Mouse (Mus musculus): ENCODE results near the gene Plekhh1. TPM values are rescaled to one million over a fixed set of nuclear protein-coding genes. Genes with fewer than 3 reads are reported as not detected.

Plekhh1 gene
- polyA plus RNA-seq, 1 experiment from 2014 or later: 0.42 TPM

DNA sequence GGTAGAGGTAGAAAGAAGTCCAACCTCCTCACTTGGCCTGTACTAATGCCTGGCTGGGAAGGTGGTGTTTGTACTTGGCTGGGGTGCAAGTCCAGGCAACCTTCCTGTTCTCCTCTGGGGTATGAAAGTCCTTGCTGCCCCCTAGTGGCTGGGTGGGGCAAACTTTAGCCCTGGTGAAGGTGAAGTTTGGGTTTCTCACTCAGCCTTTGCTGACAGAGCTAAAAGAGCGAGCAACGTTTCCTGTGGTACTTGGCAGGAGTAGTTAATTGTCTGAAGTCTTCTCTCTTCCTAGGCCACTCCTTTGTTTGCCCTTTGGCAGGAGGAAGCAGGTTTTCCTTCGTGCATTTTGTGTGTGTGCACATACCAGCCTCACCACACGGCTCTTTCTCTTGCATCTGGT, 63.6 kb downstream of the Plekhh1 start:
- Histone ChIP-seq H3K4me1 (peaks cover 12% of the 10 kb centered on the region), H3K9ac (no peak overlapping the region), H3K4me2 (no peak overlapping the region), H3K27ac (no peak overlapping the region), H3K27me3 (replicated peaks) (no peaks in the 10 kb centered on the region), H3K36me3 (no peaks in the 10 kb centered on the region), H3K9me3 (replicated peaks) (no peaks in the 10 kb centered on the region), H3K4me3 (no peak overlapping the region)
- no peak for ATAC-seq
- WGBS (ENCODE audit: insufficient replicate concordance): 35% methylated on average over 4 of the region's 4 CpGs

DNA sequence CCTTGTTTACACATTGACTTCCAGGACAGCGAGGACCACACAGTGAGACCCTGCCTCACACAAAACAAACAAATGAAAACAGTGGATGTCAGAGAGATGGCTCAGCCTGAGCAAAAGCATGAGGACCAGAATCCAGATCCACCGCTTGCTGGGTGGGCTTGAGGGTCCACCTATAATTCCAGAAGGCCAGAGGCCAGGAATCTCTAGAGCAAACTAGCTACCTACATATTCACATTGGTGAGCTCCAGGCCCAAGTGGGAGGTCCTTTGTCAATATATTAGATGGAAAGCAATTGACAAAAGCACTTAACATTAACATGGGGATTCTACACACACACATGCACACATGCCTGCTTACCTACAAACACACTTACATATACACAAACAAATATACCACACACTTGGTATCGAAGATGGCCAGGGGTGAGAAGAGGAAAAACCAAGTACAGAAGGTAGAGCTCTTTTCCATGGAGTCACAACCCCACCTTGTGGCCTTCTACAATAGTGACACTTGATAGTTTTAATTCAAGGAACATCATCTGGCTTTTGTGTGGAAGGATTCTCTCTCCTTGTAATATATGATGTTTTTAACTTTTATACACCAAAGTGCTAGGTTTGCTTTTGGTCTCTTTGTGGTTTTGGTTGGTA, 68.3 kb downstream of the Plekhh1 start:
- Histone ChIP-seq H3K4me3 (no peak overlapping the region), H3K36me3 (no peaks in the 10 kb centered on the region), H3K9me3 (replicated peaks) (no peaks in the 10 kb centered on the region), H3K4me1 (no peaks in the 10 kb centered on the region), H3K27me3 (replicated peaks) (peaks cover 21% of the 10 kb centered on the region; the same call in 1 of the 2 replicates), H3K9ac (no peak overlapping the region), H3K27ac (no peak overlapping the region), H3K4me2 (no peak overlapping the region)
- no peak for ATAC-seq
- 53% methylated on average over 3 of the region's 3 CpGs for WGBS (ENCODE audit: insufficient replicate concordance)

DNA sequence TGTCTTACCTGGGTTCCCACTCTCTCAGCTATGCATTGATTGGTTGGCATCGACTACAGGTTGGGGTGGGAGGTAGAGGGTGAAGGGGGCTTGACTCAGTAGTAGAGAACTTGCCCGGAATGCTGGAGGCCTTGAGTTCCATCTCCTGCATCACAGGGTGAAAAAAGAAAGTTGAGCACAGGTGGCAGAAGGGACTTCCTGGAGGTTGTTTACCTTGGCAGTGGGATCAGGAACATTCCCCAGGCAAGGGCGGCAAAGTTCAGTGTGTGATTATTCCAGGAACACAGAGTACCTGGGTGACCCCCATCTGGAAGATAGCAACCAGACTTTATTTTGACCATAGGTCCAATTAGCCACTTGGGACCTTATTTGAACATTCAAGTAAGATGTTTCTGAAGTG, 74.8 kb downstream of the Plekhh1 start:
- H3K27me3 ChIP-seq (replicated peaks): 0 out of 2 replicates have a peak, but pooled peaks cover 13% of the 10 kb centered on the region
- H3K9me3 ChIP-seq (replicated peaks): no peaks in the 10 kb centered on the region
- no peak overlapping the region for H3K27ac ChIP-seq
- H3K4me1 ChIP-seq: no peaks in the 10 kb centered on the region
- H3K4me2 ChIP-seq: no peak overlapping the region
- H3K4me3 ChIP-seq: no peak overlapping the region
- no peak for ATAC-seq
- WGBS (ENCODE audit: insufficient replicate concordance): 57% methylated on average over 3 of the region's 3 CpGs
- H3K9ac ChIP-seq: no peak overlapping the region
- H3K36me3 ChIP-seq: no peaks in the 10 kb centered on the region

DNA sequence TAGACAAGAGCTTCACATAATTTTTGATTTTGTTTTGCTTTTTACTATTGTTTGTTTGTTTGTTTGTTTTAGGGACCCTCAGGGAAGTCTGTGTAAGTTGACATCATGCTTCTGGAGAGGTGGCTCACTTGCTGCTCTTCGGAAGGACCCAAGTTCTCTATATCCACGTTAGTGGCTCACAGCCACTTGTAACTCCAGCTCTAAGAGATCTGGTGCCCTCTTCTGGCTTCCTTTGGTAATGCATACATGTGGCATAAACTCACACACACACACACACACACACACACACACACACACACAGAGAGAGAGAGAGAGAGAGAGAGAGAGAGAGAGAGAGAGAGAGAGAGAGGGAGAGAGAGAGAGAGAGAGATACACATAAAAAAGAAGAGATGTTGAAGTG, 75.6 kb downstream of the Plekhh1 start:
- WGBS (ENCODE audit: insufficient replicate concordance): 57% methylated on average over 2 of the region's 2 CpGs
- no peak for ATAC-seq
- H3K27ac ChIP-seq: no peak overlapping the region

DNA sequence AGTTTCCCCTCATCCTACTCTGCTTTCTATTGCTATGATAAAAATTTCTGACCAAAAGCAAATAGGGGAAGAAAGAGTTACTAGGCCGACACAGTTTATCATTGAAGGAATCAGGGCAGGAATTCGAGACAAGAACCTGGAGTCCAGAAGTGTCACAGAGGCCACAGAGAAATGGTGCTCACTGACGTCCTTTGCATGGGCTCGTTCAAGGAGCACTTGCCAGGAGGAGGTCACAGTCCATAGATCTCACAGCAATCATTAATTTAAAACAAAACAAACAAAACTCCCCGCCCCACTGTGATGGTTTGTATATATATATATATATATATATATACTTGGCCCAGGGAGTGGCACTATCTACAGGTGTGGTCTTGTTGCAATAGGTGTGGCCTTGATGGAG, 76.3 kb downstream of the Plekhh1 start:
- Histone ChIP-seq H3K27me3 (replicated peaks) (0 out of 2 replicates have a peak, but pooled peaks cover 6% of the 10 kb centered on the region), H3K36me3 (no peaks in the 10 kb centered on the region), H3K27ac (no peak overlapping the region), H3K9me3 (replicated peaks) (no peaks in the 10 kb centered on the region), H3K4me2 (no peak overlapping the region), H3K9ac (no peak overlapping the region), H3K4me3 (no peak overlapping the region), H3K4me1 (no peaks in the 10 kb centered on the region)
- ATAC-seq: no peak
- WGBS (ENCODE audit: insufficient replicate concordance): 56% methylated on average over 5 of the region's 5 CpGs

More for the DNA sequence above, 75.6 kb downstream of the Plekhh1 start:
- H3K36me3 ChIP-seq: no peaks in the 10 kb centered on the region
- 0 out of 2 replicates have a peak, but pooled peaks cover 13% of the 10 kb centered on the region for H3K27me3 ChIP-seq (replicated peaks)
- no peaks in the 10 kb centered on the region for H3K4me1 ChIP-seq
- H3K4me3 ChIP-seq: no peak overlapping the region
- no peak overlapping the region for H3K9ac ChIP-seq
- H3K4me2 ChIP-seq: no peak overlapping the region
- no peaks in the 10 kb centered on the region for H3K9me3 ChIP-seq (replicated peaks)

DNA sequence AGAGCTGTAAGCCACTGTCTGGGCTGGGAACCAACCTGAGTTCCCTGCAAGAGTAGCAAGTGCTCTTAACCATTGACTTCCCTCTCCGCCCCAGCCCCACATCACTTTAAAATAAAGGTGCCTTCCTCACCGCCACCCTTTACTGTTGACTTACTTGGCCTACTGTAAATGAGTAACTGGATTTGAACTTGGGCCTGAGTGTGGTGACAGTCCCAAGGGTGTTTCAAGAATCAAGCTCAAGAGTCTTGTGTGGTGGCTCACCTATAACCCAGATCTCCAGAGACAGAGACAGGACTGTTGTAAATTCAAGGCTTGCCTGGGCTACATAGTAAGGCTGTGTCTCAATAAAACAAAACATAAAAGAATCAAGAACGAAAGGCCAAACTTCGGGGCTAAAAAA, 90.0 kb downstream of the Plekhh1 start:
- no peaks in the 10 kb centered on the region for H3K9me3 ChIP-seq (replicated peaks)
- WGBS (ENCODE audit: insufficient replicate concordance): 70% methylated on average over 4 of the region's 4 CpGs
- no peaks in the 10 kb centered on the region for H3K36me3 ChIP-seq
- ATAC-seq: no peak
- H3K4me3 ChIP-seq: no peak overlapping the region
- H3K4me1 ChIP-seq: no peaks in the 10 kb centered on the region
- no peak overlapping the region for H3K4me2 ChIP-seq
- no peak overlapping the region for H3K27ac ChIP-seq
- no peaks in the 10 kb centered on the region; the same call in 1 of the 2 replicates for H3K27me3 ChIP-seq (replicated peaks)
- no peak overlapping the region for H3K9ac ChIP-seq

DNA sequence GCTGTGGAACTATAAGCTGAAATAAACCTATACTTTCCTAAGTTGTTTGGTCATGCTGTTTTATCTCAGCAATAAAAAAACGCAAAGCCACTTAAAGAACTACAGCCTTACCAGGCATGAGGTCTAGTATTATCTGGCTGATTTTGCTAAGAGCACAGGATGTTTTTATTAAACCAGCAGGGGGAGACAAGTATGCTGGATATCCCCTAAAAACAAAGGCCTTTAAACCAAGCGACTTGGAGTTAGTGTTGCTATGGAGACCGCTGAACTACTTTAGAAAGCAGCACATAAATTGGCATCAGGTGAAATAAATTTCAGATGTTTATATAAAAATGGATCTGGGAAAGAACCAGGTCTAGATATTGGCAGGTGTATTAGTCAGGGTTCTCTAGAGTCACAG, 93.9 kb downstream of the Plekhh1 start:
- Histone ChIP-seq H3K4me3 (no peak overlapping the region), H3K4me2 (no peak overlapping the region), H3K27ac (no peak overlapping the region), H3K9ac (no peak overlapping the region), H3K9me3 (replicated peaks) (no peaks in the 10 kb centered on the region), H3K4me1 (no peaks in the 10 kb centered on the region), H3K36me3 (no peaks in the 10 kb centered on the region), H3K27me3 (replicated peaks) (no peaks in the 10 kb centered on the region; the same call in 1 of the 2 replicates)
- 32% methylated on average over 3 of the region's 3 CpGs for WGBS (ENCODE audit: insufficient replicate concordance)
- ATAC-seq: no peak

DNA sequence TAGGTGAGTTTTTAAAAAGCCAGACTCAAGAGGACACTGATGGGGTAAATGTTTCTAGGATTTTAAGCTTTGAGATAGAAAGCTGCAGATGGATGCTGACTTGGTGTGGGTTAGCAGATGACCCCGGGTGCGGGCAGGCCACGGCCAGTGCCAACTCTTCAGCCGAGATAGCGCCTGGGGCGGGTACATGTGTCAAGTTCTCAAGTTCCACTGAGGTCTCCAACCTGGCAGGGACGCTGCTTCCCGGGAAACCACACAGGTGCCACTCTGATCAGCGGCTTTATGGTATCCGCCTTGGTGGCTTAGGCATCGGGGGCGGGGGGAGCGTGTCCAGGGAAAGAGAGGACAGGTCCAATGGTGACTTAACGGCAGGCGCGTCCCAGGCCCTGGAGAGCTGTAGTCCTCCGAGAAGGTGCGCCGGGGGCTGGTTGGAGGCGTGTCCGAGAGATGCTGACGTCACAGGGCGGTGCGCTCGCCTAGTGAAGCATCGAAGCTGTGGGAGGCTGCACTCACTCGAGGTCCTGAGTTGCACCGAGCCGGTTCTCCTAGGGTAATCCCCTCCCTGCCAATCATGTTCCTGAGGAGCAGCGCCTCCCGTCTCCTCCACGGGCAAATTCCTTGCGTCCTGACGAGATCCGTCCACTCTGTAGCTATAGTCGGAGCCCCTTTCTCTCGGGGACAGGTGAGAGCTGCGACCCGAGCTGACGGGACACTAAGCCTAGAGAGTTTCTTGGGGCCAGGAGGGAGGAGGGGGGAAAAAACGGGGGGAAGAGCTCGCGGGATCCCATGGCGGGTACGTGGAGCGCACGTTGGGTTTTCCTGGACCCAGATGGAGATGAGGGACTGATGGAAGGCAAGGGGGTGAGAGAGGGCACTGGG, 101.6 kb downstream of the Plekhh1 start, which contains the start of gene Arg2:
TSS of gene Arg2 (plus strand) at position 479 of the 879 bp plus-strand sequence.
- peaks cover 62% of the 10 kb centered on the region for H3K27me3 ChIP-seq (replicated peaks)

More for the DNA sequence above, 101.6 kb downstream of the Plekhh1 start, which contains the start of gene Arg2:
- peak; percentile 70 for ATAC-seq
- Histone ChIP-seq H3K4me1 (peaks cover 9% of the 10 kb centered on the region), H3K4me3 (peak within 1 kb of the TSS; percentile 42), H3K9me3 (replicated peaks) (no peaks in the 10 kb centered on the region), H3K4me2 (peak within 1 kb of the TSS; percentile 64), H3K27ac (no peak within 1 kb of the TSS), H3K36me3 (no peaks in the 10 kb centered on the region), H3K9ac (no peak within 1 kb of the TSS)
- 2% methylated on average over 47 of the region's 47 CpGs for WGBS (ENCODE audit: insufficient replicate concordance)

Other genes with a start within 250 kb of the Plekhh1 start
- gene Atp6v1d, start 167.5 kb upstream of the Plekhh1 start, polyA plus RNA-seq (2016; fragmentation: Nextera tagmentation; extraction: Ambion mirVana): 37.2 and 37.4 TPM in 2 replicates
- 266 and 283 TPM in 2 replicates for gene Eif2s1, start 167.3 kb upstream of the Plekhh1 start, polyA plus RNA-seq (2016; fragmentation: Nextera tagmentation; extraction: Ambion mirVana)
- 53.6 and 55.0 TPM in 2 replicates for gene Plek2, start 122.2 kb upstream of the Plekhh1 start, polyA plus RNA-seq (2016; fragmentation: Nextera tagmentation; extraction: Ambion mirVana)
- 3.7 and 3.8 TPM in 2 replicates for gene Tmem229b, start 21.5 kb upstream of the Plekhh1 start, polyA plus RNA-seq (2016; fragmentation: Nextera tagmentation; extraction: Ambion mirVana)
- 10.5 and 10.7 TPM in 2 replicates for gene Pigh, start 60.5 kb downstream of the Plekhh1 start, polyA plus RNA-seq (2016; fragmentation: Nextera tagmentation; extraction: Ambion mirVana)
- 0.08 TPM in 2 replicates for gene Arg2, start 101.6 kb downstream of the Plekhh1 start, polyA plus RNA-seq (2016; fragmentation: Nextera tagmentation; extraction: Ambion mirVana)
- 48.0 and 52.3 TPM in 2 replicates for gene Vti1b, start 143.5 kb downstream of the Plekhh1 start, polyA plus RNA-seq (2016; fragmentation: Nextera tagmentation; extraction: Ambion mirVana)
- gene Rdh11, start 163.1 kb downstream of the Plekhh1 start, polyA plus RNA-seq (2016; fragmentation: Nextera tagmentation; extraction: Ambion mirVana): 22.1 and 22.9 TPM in 2 replicates
- 0.23 and 0.41 TPM in 2 replicates for gene Rdh12, start 179.8 kb downstream of the Plekhh1 start, polyA plus RNA-seq (2016; fragmentation: Nextera tagmentation; extraction: Ambion mirVana)